Comparison of ENCODE assay signal across 8 mouse cellular contexts in the genomic region with DNA sequence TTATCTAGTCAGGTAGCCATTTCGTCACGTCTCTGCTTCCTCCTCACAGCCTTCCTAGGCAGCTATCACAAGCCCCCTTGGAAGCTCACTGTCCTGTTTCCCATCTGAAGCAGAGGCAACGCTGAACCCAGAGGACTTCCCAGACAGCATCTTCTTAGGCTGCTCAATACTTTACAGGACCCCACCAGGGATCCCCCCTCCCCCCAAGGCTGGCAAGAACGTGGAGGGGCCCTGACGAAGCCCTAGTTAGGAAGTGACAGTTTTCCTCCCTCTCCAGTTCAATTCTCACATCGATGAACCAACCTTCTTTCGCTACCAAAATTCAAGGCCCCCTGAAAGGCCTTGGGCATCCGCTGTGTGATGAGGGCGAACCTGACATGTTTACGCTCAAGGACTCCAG. TPM values are rescaled to one million over a fixed set of nuclear protein-coding genes. Genes with fewer than 3 reads are reported as not detected.
DNase-seq lines count a peak whose midpoint lies in the region; ATAC-seq and TF ChIP-seq lines count a peak whose summit lies in the region.

No protein-coding gene starts in this region.

- H3K27me3 ChIP-seq in heart, embryonic 13.5 days (replicated peaks), result no peaks in the 10 kb centered on the region
- no peaks in the 10 kb centered on the region for H3K27me3 ChIP-seq in embryonic facial prominence, embryonic 14.5 days (replicated peaks; ENCODE audit: control insufficient read depth, insufficient read depth, low read length)
- H3K27me3 ChIP-seq in hindbrain, embryonic 16.5 days (replicated peaks; ENCODE audit: control insufficient read depth, insufficient read depth, low read length), result no peaks in the 10 kb centered on the region
- no peaks in the 10 kb centered on the region for H3K27me3 ChIP-seq in liver, embryonic 16.5 days (ENCODE audit: control insufficient read depth, insufficient read depth, low read depth, low read length)

- intact Hi-C loops in heart, postnatal 10 days (cut with DNase I), result loop anchor here (2.0 kb wide), 1 partner anchor 83 kb away; a partner anchor contains a TSS

- peak overlapping the region; percentile 87 for H3K4me3 ChIP-seq in heart, embryonic 13.5 days
- peak overlapping the region; percentile 97 for H3K4me3 ChIP-seq in embryonic facial prominence, embryonic 14.5 days (ENCODE audit: low read depth, low read length)
- H3K4me3 ChIP-seq in hindbrain, embryonic 16.5 days (ENCODE audit: low read length), result peak overlapping the region; percentile 90
- H3K4me3 ChIP-seq in liver, embryonic 16.5 days (ENCODE audit: low read depth, low read length), result peak overlapping the region; percentile 96
- H3K4me3 ChIP-seq in olfactory bulb, adult 2 months (ENCODE audit: insufficient read depth, low read depth, low read length), result peak overlapping the region; percentile 99

- no peak for DNase-seq in heart, postnatal 10 days
- DNase-seq in MN1 (ENCODE audit: low spot score), result peak; percentile 43
- DNase-seq in embryonic facial prominence, embryonic 14.5 days (ENCODE audit: low spot score), result no peak
- no peak for DNase-seq in urinary bladder, postnatal 10 days (ENCODE audit: low spot score)

- no peaks in the 10 kb centered on the region for H3K9me3 ChIP-seq in heart, embryonic 13.5 days
- H3K9me3 ChIP-seq in embryonic facial prominence, embryonic 14.5 days (ENCODE audit: control insufficient read depth, low read length), result no peaks in the 10 kb centered on the region
- H3K9me3 ChIP-seq in hindbrain, embryonic 16.5 days (ENCODE audit: control insufficient read depth, low read length), result no peaks in the 10 kb centered on the region
- H3K9me3 ChIP-seq in liver, embryonic 16.5 days (replicated peaks; ENCODE audit: control insufficient read depth, low read length), result no peaks in the 10 kb centered on the region

- peak overlapping the region; percentile 82 for H3K4me2 ChIP-seq in heart, embryonic 13.5 days
- peak overlapping the region; percentile 75 for H3K4me2 ChIP-seq in embryonic facial prominence, embryonic 14.5 days (ENCODE audit: low read depth, low read length)
- H3K4me2 ChIP-seq in hindbrain, embryonic 16.5 days (ENCODE audit: low read length), result peak overlapping the region; percentile 70
- peak overlapping the region; percentile 97 for H3K4me2 ChIP-seq in liver, embryonic 16.5 days (ENCODE audit: low read depth, low read length)

- H3K9ac ChIP-seq in heart, embryonic 13.5 days, result peak overlapping the region; percentile 99
- peak overlapping the region; percentile 98 for H3K9ac ChIP-seq in embryonic facial prominence, embryonic 14.5 days (ENCODE audit: low read depth, low read length)
- peak overlapping the region; percentile 92 for H3K9ac ChIP-seq in hindbrain, embryonic 16.5 days (ENCODE audit: low read depth, low read length)
- H3K9ac ChIP-seq in liver, embryonic 16.5 days (ENCODE audit: low read depth, low read length), result peak overlapping the region; percentile 94

- H3K36me3 ChIP-seq in heart, embryonic 13.5 days, result no peaks in the 10 kb centered on the region
- no peaks in the 10 kb centered on the region for H3K36me3 ChIP-seq in embryonic facial prominence, embryonic 14.5 days (ENCODE audit: control insufficient read depth, insufficient read depth, low read length)
- H3K36me3 ChIP-seq in hindbrain, embryonic 16.5 days (ENCODE audit: control insufficient read depth, insufficient read depth, low read length), result no peaks in the 10 kb centered on the region
- no peaks in the 10 kb centered on the region for H3K36me3 ChIP-seq in liver, embryonic 16.5 days (ENCODE audit: control insufficient read depth, insufficient read depth)

- no peak for TF ChIP-seq CTCF in olfactory bulb, adult 2 months (IDR thresholded peaks at IDR 0.05; ENCODE audit: insufficient read depth, low read depth, low read length)

- peaks cover 21% of the 10 kb centered on the region for H3K4me1 ChIP-seq in heart, embryonic 13.5 days
- peaks cover 15% of the 10 kb centered on the region for H3K4me1 ChIP-seq in embryonic facial prominence, embryonic 14.5 days (ENCODE audit: control insufficient read depth, insufficient read depth, low read length)
- H3K4me1 ChIP-seq in hindbrain, embryonic 16.5 days (ENCODE audit: control insufficient read depth, insufficient read depth, low read depth, low read length), result peaks cover 18% of the 10 kb centered on the region
- H3K4me1 ChIP-seq in liver, embryonic 16.5 days (ENCODE audit: control insufficient read depth, low read depth, low read length), result peaks cover 15% of the 10 kb centered on the region
- peaks cover 8% of the 10 kb centered on the region for H3K4me1 ChIP-seq in olfactory bulb, adult 2 months (ENCODE audit: control insufficient read depth, insufficient read depth, low read length)

- no peak for ATAC-seq in heart, embryonic 13.5 days (ENCODE audit: extremely low read depth, insufficient number of reproducible peaks, low FRiP score, low TSS enrichment)
- ATAC-seq in embryonic facial prominence, embryonic 14.5 days (ENCODE audit: low read depth), result peak; percentile 20
- ATAC-seq in hindbrain, embryonic 16.5 days, result peak; percentile 60
- 0 out of 2 replicates have a peak, but pooled peaks have one; percentile 1 for ATAC-seq in liver, embryonic 16.5 days (ENCODE audit: low read depth)

- TF ChIP-seq POLR2A in olfactory bulb, adult 2 months (IDR thresholded peaks at IDR 0.05; ENCODE audit: insufficient read depth, low read depth, low read length), result no peak

- 1% methylated on average over 10 of the region's 10 CpGs for WGBS in heart, embryonic 13.5 days
- under 1% methylated on average over 10 of the region's 10 CpGs for WGBS in embryonic facial prominence, embryonic 14.5 days
- 0% methylated on average over 10 of the region's 10 CpGs for WGBS in hindbrain, embryonic 16.5 days
- WGBS in liver, embryonic 16.5 days (ENCODE audit: insufficient replicate concordance), result under 1% methylated on average over 10 of the region's 10 CpGs
- 2% methylated on average over 10 of the region's 10 CpGs for WGBS in olfactory bulb, adult 2 months

- peak overlapping the region; percentile 92 for H3K27ac ChIP-seq in heart, embryonic 13.5 days (replicated peaks)
- H3K27ac ChIP-seq in embryonic facial prominence, embryonic 14.5 days (replicated peaks; ENCODE audit: low read depth, low read length), result peak overlapping the region; percentile 82
- H3K27ac ChIP-seq in hindbrain, embryonic 16.5 days (ENCODE audit: low read depth, low read length), result peak overlapping the region; percentile 88
- H3K27ac ChIP-seq in liver, embryonic 16.5 days (ENCODE audit: low read length), result peak overlapping the region; percentile 87
- peak overlapping the region; percentile 17; the same call in 1 of the 2 replicates for H3K27ac ChIP-seq in olfactory bulb, adult 2 months (ENCODE audit: insufficient read depth, low read depth, low read length)

RNA-seq across cellular contexts. Expression of a gene that starts 0.5 kb away (rescaled TPM):
- polyA plus RNA-seq in heart, embryonic 13.5 days (2015; fragmentation: Nextera tagmentation; extraction: Ambion mirVana), result 1.4 and 1.7 TPM in 2 replicates
- under 1 TPM; 0.32 to 0.53 TPM for total RNA-seq in heart, postnatal 10 days (2021)
- polyA plus RNA-seq in embryonic facial prominence, embryonic 14.5 days (2014; fragmentation: Nextera tagmentation; extraction: Ambion mirVana), result 1.5 and 2.2 TPM in 2 replicates
- 2.3 and 2.9 TPM in 2 replicates for polyA plus RNA-seq in hindbrain, embryonic 16.5 days (2015; fragmentation: Nextera tagmentation; extraction: Ambion mirVana)
- 0.20 and 0.21 TPM in 2 replicates for polyA plus RNA-seq in liver, embryonic 16.5 days (2015; fragmentation: Nextera tagmentation; extraction: Ambion mirVana)
- polyA plus RNA-seq in olfactory bulb, adult 2 months (2012; ENCODE audit: insufficient read depth, insufficient read length, low replicate concordance, missing spikeins), result not detected in 2 replicates

RNA-seq across cellular contexts. Expression of a gene that starts 0.6 kb away (rescaled TPM):
- 56.0 and 56.6 TPM in 2 replicates for polyA plus RNA-seq in heart, embryonic 13.5 days (2015; fragmentation: Nextera tagmentation; extraction: Ambion mirVana)
- total RNA-seq in heart, postnatal 10 days (2021), result 10 to 100 TPM; 25.2 to 29.8 TPM
- polyA plus RNA-seq in embryonic facial prominence, embryonic 14.5 days (2014; fragmentation: Nextera tagmentation; extraction: Ambion mirVana), result 80.0 and 80.6 TPM in 2 replicates
- 52.4 and 54.7 TPM in 2 replicates for polyA plus RNA-seq in hindbrain, embryonic 16.5 days (2015; fragmentation: Nextera tagmentation; extraction: Ambion mirVana)
- polyA plus RNA-seq in liver, embryonic 16.5 days (2015; fragmentation: Nextera tagmentation; extraction: Ambion mirVana), result 16.7 and 18.8 TPM in 2 replicates
- not detected in 2 replicates for polyA plus RNA-seq in olfactory bulb, adult 2 months (2012; ENCODE audit: insufficient read depth, insufficient read length, low replicate concordance, missing spikeins)

RNA-seq across cellular contexts. Expression of a gene that starts 26.0 kb away (rescaled TPM):
- polyA plus RNA-seq in heart, embryonic 13.5 days (2015; fragmentation: Nextera tagmentation; extraction: Ambion mirVana), result 11.5 and 11.8 TPM in 2 replicates
- 10 to 100 TPM in 1 of 2 experiments, 1 to 10 TPM in 1; 9.2 to 10.8 TPM for total RNA-seq in heart, postnatal 10 days (2021)
- 19.0 and 20.0 TPM in 2 replicates for polyA plus RNA-seq in embryonic facial prominence, embryonic 14.5 days (2014; fragmentation: Nextera tagmentation; extraction: Ambion mirVana)
- polyA plus RNA-seq in hindbrain, embryonic 16.5 days (2015; fragmentation: Nextera tagmentation; extraction: Ambion mirVana), result 25.9 and 27.6 TPM in 2 replicates
- 3.2 and 4.0 TPM in 2 replicates for polyA plus RNA-seq in liver, embryonic 16.5 days (2015; fragmentation: Nextera tagmentation; extraction: Ambion mirVana)
- polyA plus RNA-seq in olfactory bulb, adult 2 months (2012; ENCODE audit: insufficient read depth, insufficient read length, low replicate concordance, missing spikeins), result not detected in 2 replicates

Comparison
In these comparisons a context has a peak if more than half of its experiments do, and no peak if none do; other contexts are left out.
1. H3K27ac ChIP-seq: peak in every context shown above with its lines; median percentile 92 in heart, embryonic 13.5 days; 88 in hindbrain, embryonic 16.5 days; 87 in liver, embryonic 16.5 days; 82 in embryonic facial prominence, embryonic 14.5 days; 17 in olfactory bulb, adult 2 months.